Mouse (Mus musculus): Measurements from ENCODE around the gene Stard10. TPM values are rescaled to one million over a fixed set of nuclear protein-coding genes. Genes with fewer than 3 reads are reported as not detected.
A peak's percentile ranks its signal among the peaks of the same experiment; 100 is the strongest.

The Stard10 gene
- polyA plus RNA-seq, 2 experiments, result 28.1 to 30.7 TPM

DNA sequence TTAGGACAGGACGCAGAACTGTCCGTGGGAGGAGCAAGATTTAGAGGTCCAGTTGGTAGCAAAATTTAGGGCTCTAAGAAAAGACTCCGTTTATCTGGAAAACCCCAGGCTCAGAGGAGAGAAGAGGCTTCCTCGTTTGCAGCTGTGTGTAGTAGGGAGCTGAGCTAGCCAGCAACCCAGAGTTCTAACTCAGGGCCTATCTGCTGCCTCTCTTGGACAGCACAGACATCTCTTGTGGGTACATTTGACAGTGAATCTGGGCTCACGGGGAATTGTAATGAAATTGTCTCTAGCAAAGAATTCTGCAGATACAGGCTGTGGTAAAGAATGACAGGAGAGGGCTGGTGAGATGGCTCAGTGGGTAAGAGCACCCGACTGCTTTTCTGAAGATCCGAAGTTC lies 14.2 kb upstream of the Stard10 start:
- Histone ChIP-seq H3K4me1 (ENCODE audit: control insufficient read depth, insufficient read depth, low read length) (peaks cover 9% of the 10 kb centered on the region), H3K27ac (replicated peaks; ENCODE audit: low read depth, low read length) (no peak overlapping the region; the same call in 1 of the 2 replicates), H3K9me3 (ENCODE audit: control insufficient read depth, low read length) (no peaks in the 10 kb centered on the region), H3K27me3 (ENCODE audit: control insufficient read depth, insufficient read depth, low read length) (no peaks in the 10 kb centered on the region), H3K36me3 (ENCODE audit: control insufficient read depth, insufficient read depth, low read length) (no peaks in the 10 kb centered on the region), H3K9ac (ENCODE audit: low read depth, low read length, severe bottlenecking) (peak overlapping the region; percentile 66; the same call in 1 of the 2 replicates), H3K4me3 (replicated peaks; ENCODE audit: low read length) (peak overlapping the region; percentile 76), H3K4me2 (replicated peaks; ENCODE audit: low read depth, low read length, severe bottlenecking) (peak overlapping the region; percentile 88)
- TF ChIP-seq POLR2A (IDR thresholded peaks at IDR 0.05; ENCODE audit: borderline replicate concordance, extremely low read depth, insufficient read depth, insufficient read length), result no peak
- ATAC-seq (ENCODE audit: low FRiP score, low read depth) (no peak), DNase-seq (ENCODE audit: low spot score) (no peak)
- WGBS, result 29% methylated on average over 7 of the region's 7 CpGs

DNA sequence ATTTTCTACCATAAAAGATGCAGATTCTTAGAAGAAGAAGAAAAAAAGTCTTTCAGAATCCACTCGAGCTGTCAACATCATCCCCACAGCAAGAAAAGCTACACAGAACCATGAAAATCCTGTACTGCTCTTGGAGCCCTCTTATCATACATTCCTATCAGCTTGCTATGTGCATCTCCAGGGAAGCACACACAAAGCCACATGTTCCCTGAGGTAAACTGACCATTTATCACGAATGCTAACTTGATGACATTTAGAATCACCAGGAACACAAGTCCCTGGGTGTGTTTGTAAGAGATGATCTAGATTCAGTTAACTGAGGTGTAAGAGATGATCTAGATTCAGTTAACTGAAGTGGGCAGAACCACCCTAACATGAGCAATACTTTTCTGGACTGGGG lies 10.0 kb upstream of the Stard10 start:
- Histone ChIP-seq H3K9me3 (ENCODE audit: control insufficient read depth, low read length) (no peaks in the 10 kb centered on the region), H3K4me3 (replicated peaks; ENCODE audit: low read length) (no peak overlapping the region), H3K4me1 (ENCODE audit: control insufficient read depth, insufficient read depth, low read length) (peaks cover 8% of the 10 kb centered on the region), H3K27ac (replicated peaks; ENCODE audit: low read depth, low read length) (no peak overlapping the region), H3K9ac (ENCODE audit: low read depth, low read length, severe bottlenecking) (no peak overlapping the region), H3K36me3 (ENCODE audit: control insufficient read depth, insufficient read depth, low read length) (no peaks in the 10 kb centered on the region), H3K27me3 (ENCODE audit: control insufficient read depth, insufficient read depth, low read length) (no peaks in the 10 kb centered on the region), H3K4me2 (replicated peaks; ENCODE audit: low read depth, low read length, severe bottlenecking) (no peak overlapping the region)
- ATAC-seq (ENCODE audit: low FRiP score, low read depth) (no peak), DNase-seq (ENCODE audit: low spot score) (no peak)
- TF ChIP-seq POLR2A (IDR thresholded peaks at IDR 0.05; ENCODE audit: borderline replicate concordance, extremely low read depth, insufficient read depth, insufficient read length), result no peak
- 40% methylated on average over 2 of the region's 2 CpGs for WGBS

GRCm38 (mm10) chr7:101309985-101310326 lies 6.9 kb upstream of the Stard10 start:
- peak overlapping the region; percentile 84; the same call in 1 of the 2 replicates for H3K27ac ChIP-seq (replicated peaks; ENCODE audit: low read depth, low read length)
- no peaks in the 10 kb centered on the region for H3K27me3 ChIP-seq (ENCODE audit: control insufficient read depth, insufficient read depth, low read length)
- peak overlapping the region; percentile 54 for H3K4me2 ChIP-seq (replicated peaks; ENCODE audit: low read depth, low read length, severe bottlenecking)
- no peaks in the 10 kb centered on the region for H3K9me3 ChIP-seq (ENCODE audit: control insufficient read depth, low read length)
- DNase-seq (ENCODE audit: low spot score) (no peak), ATAC-seq (ENCODE audit: low FRiP score, low read depth) (no peak; the same call in 1 of the 2 replicates)
- 24% methylated on average over 5 of the region's 5 CpGs for WGBS
- H3K9ac ChIP-seq (ENCODE audit: low read depth, low read length, severe bottlenecking), result peak overlapping the region; percentile 64; the same call in 1 of the 2 replicates
- H3K4me3 ChIP-seq (replicated peaks; ENCODE audit: low read length), result peak overlapping the region; percentile 52
- H3K36me3 ChIP-seq (ENCODE audit: control insufficient read depth, insufficient read depth, low read length), result no peaks in the 10 kb centered on the region
- no peak for TF ChIP-seq POLR2A (IDR thresholded peaks at IDR 0.05; ENCODE audit: borderline replicate concordance, extremely low read depth, insufficient read depth, insufficient read length)
- peaks cover 4% of the 10 kb centered on the region; the same call in 1 of the 2 replicates for H3K4me1 ChIP-seq (ENCODE audit: control insufficient read depth, insufficient read depth, low read length)

GRCm38 (mm10) chr7:101310327-101311028 lies 6.4 kb upstream of the Stard10 start:
- whole genome bisulfite sequencing, result 1% methylated on average over 43 of the region's 43 CpGs

DNA sequence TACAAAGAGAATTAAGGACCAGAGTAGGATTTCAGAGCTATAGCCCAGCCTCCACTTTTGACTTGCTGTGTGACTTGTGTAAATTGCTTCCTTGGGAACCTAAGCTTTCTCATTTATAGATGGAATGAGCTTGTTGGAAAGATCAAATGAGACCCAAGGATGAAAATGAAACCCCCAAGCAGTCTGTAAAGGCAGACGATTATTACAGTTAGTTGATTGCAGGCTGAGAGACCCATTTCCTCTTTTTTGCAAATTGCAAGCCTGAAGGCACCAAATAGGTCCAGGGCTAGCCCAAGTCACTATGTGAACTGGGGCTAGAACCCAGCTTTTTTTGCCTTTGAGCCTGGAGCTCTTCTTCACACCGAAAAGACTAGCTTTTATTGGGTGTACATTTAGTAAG lies 5.8 kb upstream of the Stard10 start:
- H3K9me3 ChIP-seq (ENCODE audit: control insufficient read depth, low read length), result no peaks in the 10 kb centered on the region
- no peaks in the 10 kb centered on the region for H3K36me3 ChIP-seq (ENCODE audit: control insufficient read depth, insufficient read depth, low read length)
- no peak for TF ChIP-seq POLR2A (IDR thresholded peaks at IDR 0.05; ENCODE audit: borderline replicate concordance, extremely low read depth, insufficient read depth, insufficient read length)
- no peak overlapping the region for H3K27ac ChIP-seq (replicated peaks; ENCODE audit: low read depth, low read length)
- H3K4me3 ChIP-seq (replicated peaks; ENCODE audit: low read length), result peak overlapping the region; percentile 52
- H3K4me2 ChIP-seq (replicated peaks; ENCODE audit: low read depth, low read length, severe bottlenecking), result peak overlapping the region; percentile 54
- peaks cover 4% of the 10 kb centered on the region; the same call in 1 of the 2 replicates for H3K4me1 ChIP-seq (ENCODE audit: control insufficient read depth, insufficient read depth, low read length)
- no peak for ATAC-seq (ENCODE audit: low FRiP score, low read depth)
- H3K27me3 ChIP-seq (ENCODE audit: control insufficient read depth, insufficient read depth, low read length), result no peaks in the 10 kb centered on the region
- DNase-seq (ENCODE audit: low spot score), result no peak
- H3K9ac ChIP-seq (ENCODE audit: low read depth, low read length, severe bottlenecking), result peak overlapping the region; percentile 64; the same call in 1 of the 2 replicates
- 25% methylated on average over 2 of the region's 2 CpGs for WGBS

More at GRCm38 (mm10) chr7:101310327-101311028, 6.4 kb upstream of the Stard10 start:
- H3K4me1 ChIP-seq (ENCODE audit: control insufficient read depth, insufficient read depth, low read length), result peaks cover 4% of the 10 kb centered on the region; the same call in 1 of the 2 replicates
- H3K4me3 ChIP-seq (replicated peaks; ENCODE audit: low read length), result peak overlapping the region; percentile 52
- peak overlapping the region; percentile 54 for H3K4me2 ChIP-seq (replicated peaks; ENCODE audit: low read depth, low read length, severe bottlenecking)
- no peaks in the 10 kb centered on the region for H3K9me3 ChIP-seq (ENCODE audit: control insufficient read depth, low read length)
- 0 out of 2 replicates have a peak, but pooled peaks have one; percentile 31 for TF ChIP-seq POLR2A (IDR thresholded peaks at IDR 0.05; ENCODE audit: borderline replicate concordance, extremely low read depth, insufficient read depth, insufficient read length)
- H3K27ac ChIP-seq (replicated peaks; ENCODE audit: low read depth, low read length), result peak overlapping the region; percentile 84
- peak; percentile 99 for DNase-seq (ENCODE audit: low spot score)
- peak overlapping the region; percentile 64 for H3K9ac ChIP-seq (ENCODE audit: low read depth, low read length, severe bottlenecking)
- no peaks in the 10 kb centered on the region for H3K36me3 ChIP-seq (ENCODE audit: control insufficient read depth, insufficient read depth, low read length)
- ATAC-seq (ENCODE audit: low FRiP score, low read depth), result peak; percentile 96
- no peaks in the 10 kb centered on the region for H3K27me3 ChIP-seq (ENCODE audit: control insufficient read depth, insufficient read depth, low read length)
